Mouse (Mus musculus): Measurements from ENCODE around the gene Paqr5.

Paqr5 gene

GRCm38 (mm10) chr9:61910526-61911256 is 116.0 kb downstream of the Paqr5 start:
- DNase-seq (ENCODE audit: low spot score in 2 of 2), result no peak

DNA sequence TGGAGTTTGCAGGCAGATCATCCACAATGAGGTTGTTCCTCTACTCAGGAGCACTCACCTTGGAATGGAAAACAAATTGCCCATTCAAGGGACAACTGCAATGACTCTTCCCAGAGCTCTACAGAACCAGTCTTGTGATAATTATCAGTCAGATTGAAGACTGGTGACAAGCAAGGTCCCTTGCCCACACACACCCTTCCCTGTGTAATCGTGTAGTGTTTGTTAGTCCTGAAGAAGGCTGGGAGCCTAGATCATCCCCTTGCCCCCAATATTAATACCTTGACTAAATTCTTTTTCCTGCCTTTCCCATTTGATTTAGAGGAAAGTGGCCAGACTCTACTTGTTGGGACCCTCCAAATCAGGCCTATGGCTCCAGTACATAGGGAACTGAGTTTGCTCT is 117.0 kb downstream of the Paqr5 start:
- DNase-seq (ENCODE audit: low spot score in 2 of 2), result no peak

GRCm38 (mm10) chr9:61908832-61909407 is 117.7 kb downstream of the Paqr5 start:
- DNase-seq (ENCODE audit: low spot score in 2 of 2), result no peak

DNA sequence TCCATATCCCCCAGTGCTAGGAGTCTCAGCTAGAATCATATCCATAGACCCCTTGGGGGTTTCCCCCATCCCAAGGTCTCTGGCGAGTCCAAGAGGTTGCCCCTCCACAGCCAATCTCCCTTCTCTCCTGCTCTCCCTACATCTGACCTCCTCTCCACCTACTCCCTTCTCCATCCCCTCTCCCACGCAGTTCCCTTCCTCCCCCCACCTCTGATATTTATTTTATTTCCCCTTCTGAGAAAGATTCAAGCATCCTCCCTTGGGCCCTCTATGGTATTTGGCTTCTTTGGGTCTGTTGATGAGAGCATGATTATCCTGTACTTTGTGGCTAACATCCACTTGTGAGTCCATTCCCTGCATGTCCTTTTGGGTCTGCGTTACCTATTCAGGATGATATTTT is 118.3 kb downstream of the Paqr5 start:
- no peak for DNase-seq (ENCODE audit: low spot score in 2 of 2)

DNA sequence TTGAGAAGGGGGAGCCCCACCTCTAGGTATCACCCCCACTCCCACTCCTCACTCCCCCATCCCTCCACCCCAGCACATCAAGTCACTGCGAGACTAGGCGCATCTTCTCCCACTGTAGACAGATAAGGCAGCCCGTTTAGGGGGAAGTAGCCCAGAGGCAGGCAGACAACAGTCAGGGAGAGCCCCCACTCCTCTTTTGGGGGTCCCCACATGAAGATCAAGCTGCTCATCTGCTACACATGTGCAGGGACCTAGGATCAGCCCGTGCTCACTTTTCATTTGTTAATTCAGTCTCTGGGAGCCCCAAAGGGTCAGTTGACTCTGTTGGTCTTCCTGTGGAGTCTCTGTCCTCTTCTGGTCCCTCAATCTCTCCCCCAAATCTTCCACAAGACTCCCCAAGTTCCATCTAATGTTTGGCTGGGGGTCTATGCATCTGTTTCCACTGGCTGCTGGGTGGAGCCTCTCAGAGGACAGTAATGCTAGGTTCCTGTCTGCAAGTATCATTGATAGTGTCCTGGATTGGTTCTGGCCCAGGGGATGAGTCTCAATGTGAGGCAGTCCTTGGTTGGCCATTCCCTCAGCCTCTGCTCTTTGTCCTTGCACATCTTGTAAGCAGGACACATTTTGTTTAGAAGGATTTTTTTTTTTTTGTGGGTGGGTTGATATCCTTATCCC is 118.9 kb downstream of the Paqr5 start:
- no peak for DNase-seq (ENCODE audit: low spot score in 2 of 2)

GRCm38 (mm10) chr9:61906912-61907311 is 119.7 kb downstream of the Paqr5 start:
- no peak for DNase-seq (ENCODE audit: low spot score in 2 of 2)

DNA sequence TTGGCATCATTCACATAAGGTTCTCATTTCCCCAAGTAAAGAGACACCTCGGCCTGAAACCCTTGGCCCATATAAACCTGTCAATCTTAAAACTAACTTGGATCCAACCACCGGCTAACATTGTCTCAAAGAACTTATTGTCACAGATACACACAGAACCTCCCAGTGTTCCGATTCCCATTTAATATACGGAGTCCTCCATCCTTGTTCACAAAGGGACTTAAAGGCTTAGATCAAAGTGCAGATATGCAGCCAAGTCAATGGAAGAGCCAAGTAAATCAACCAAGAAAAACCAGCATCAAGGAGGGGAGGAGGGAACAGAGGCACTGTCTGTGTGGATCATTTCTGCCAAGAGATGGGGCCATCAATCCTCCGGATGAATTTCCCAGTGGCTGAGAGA is 121.1 kb downstream of the Paqr5 start:
- DNase-seq (ENCODE audit: low spot score in 2 of 2), result no peak

DNA sequence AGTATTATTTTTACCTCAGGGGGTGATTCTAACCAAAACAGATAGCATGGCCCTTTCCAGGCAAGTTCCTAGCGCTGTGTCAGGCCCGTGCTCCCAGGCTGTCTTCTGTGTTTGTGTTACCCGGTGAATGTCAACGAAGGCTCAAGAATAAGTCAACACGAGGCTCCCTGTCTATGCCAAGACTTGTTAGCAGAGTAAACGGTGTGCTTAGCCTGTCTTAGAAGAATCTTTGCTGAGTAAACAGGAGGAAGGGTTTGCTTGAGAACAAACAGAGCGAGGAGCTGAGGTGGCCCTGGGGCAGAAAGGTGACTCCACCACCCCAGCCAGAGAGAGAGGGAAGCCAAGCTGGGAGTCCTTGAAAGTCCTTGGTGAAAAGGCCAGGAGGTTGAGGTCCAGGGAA is 122.5 kb downstream of the Paqr5 start:
- DNase-seq (ENCODE audit: low spot score in 2 of 2), result no peak

All from heart, adult 9 months (tissue).